Mouse (Mus musculus) adipocyte (in vitro differentiated cells): ENCODE results near the gene Hoxa7.

Source experiments
- DNase-seq: peaks from one replicate; pipeline ENCODE4 v3.0.0-alpha.2; 2016; ENCODE audit warnings: low spot score

Gene Hoxa7

GRCm38 (mm10) chr6:52221337-52221992 is at the start of gene Hoxa7:
Gene Hoxa7, minus strand, starts transcription at chr6:52221854.
- peak; percentile 89 for DNase-seq

GRCm38 (mm10) chr6:52270494-52271480 is 49.1 kb upstream of the Hoxa7 start:
- peak; percentile 91 for DNase-seq

GRCm38 (mm10) chr6:52268756-52269155 is 47.1 kb upstream of the Hoxa7 start:
- no peak for DNase-seq

- no peak for DNase-seq
Observed at GRCm38 (mm10) chr6:52268341-52268740, 46.7 kb upstream of the Hoxa7 start.

- DNase-seq, result no peak
Observed at GRCm38 (mm10) chr6:52267691-52268090, 46.0 kb upstream of the Hoxa7 start.

GRCm38 (mm10) chr6:52267221-52267620 is 45.6 kb upstream of the Hoxa7 start:
- no peak for DNase-seq

GRCm38 (mm10) chr6:52266666-52266985 is 45.0 kb upstream of the Hoxa7 start:
- DNase-seq, result no peak

- DNase-seq, result no peak
Observed at GRCm38 (mm10) chr6:52265913-52266665, 44.4 kb upstream of the Hoxa7 start.

- DNase-seq, result no peak
Observed at GRCm38 (mm10) chr6:52265306-52265912, 43.8 kb upstream of the Hoxa7 start.

- DNase-seq, result no peak
Observed at GRCm38 (mm10) chr6:52264106-52264790, 42.6 kb upstream of the Hoxa7 start.

GRCm38 (mm10) chr6:52263321-52263585 is 41.6 kb upstream of the Hoxa7 start:
- DNase-seq, result no peak

GRCm38 (mm10) chr6:52262463-52263320 is 41.0 kb upstream of the Hoxa7 start:
- no peak for DNase-seq

GRCm38 (mm10) chr6:52261751-52262462 is 40.3 kb upstream of the Hoxa7 start:
- DNase-seq, result no peak

- DNase-seq, result no peak
Observed at GRCm38 (mm10) chr6:52260654-52261575, 39.3 kb upstream of the Hoxa7 start, which contains the start of gene Hoxa13. Gene Hoxa13, minus strand, starts transcription at chr6:52260880.

GRCm38 (mm10) chr6:52259811-52260261 is 38.2 kb upstream of the Hoxa7 start:
- DNase-seq, result no peak

GRCm38 (mm10) chr6:52259081-52259790 is 37.6 kb upstream of the Hoxa7 start:
- DNase-seq, result no peak

- DNase-seq, result peak; percentile 90
Observed at GRCm38 (mm10) chr6:52256956-52257355, 35.3 kb upstream of the Hoxa7 start.
